ENCODE assay signal across 26 mouse cellular contexts in genomic region chr4:88501247-88501646, GRCm38 (mm10). TPM values are rescaled to one million over a fixed set of nuclear protein-coding genes. Genes with fewer than 3 reads are reported as not detected.
A peak's percentile ranks its signal among the peaks of the same experiment; 100 is the strongest.
DNase-seq lines count a peak whose midpoint lies in the region; ATAC-seq and TF ChIP-seq lines count a peak whose summit lies in the region.
"Had no signal": no experiment of that assay in that cellular context is flagged by ENCODE, and none has a peak within 500 bp of the region (broad histone marks: within the 10 kb centered on the region; RNA-seq: fewer than 3 reads in every experiment).

No protein-coding gene starts in this region.

- WGBS in lung, postnatal 0 days, result 72% methylated on average over 3 of the region's 3 CpGs

- H3K27me3 ChIP-seq in lung, postnatal 0 days (replicated peaks; ENCODE audit: insufficient read depth, low read length), result no peaks in the 10 kb centered on the region
- H3K27me3 ChIP-seq: embryonic facial prominence, embryonic 13.5 days; embryonic facial prominence, embryonic 15.5 days; forebrain, embryonic 13.5 days; forebrain, embryonic 15.5 days had no signal

- no peak overlapping the region for H3K27ac ChIP-seq in lung, postnatal 0 days (ENCODE audit: low read length)
- H3K27ac ChIP-seq: embryonic facial prominence, embryonic 13.5 days; embryonic facial prominence, embryonic 15.5 days; forebrain, embryonic 13.5 days; forebrain, embryonic 15.5 days had no signal

- no peaks in the 10 kb centered on the region for H3K9me3 ChIP-seq in lung, postnatal 0 days (ENCODE audit: low read length)
- H3K9me3 ChIP-seq: embryonic facial prominence, embryonic 13.5 days; embryonic facial prominence, embryonic 15.5 days; forebrain, embryonic 13.5 days; forebrain, embryonic 15.5 days had no signal

- TF ChIP-seq EP300 in lung, postnatal 0 days (IDR thresholded peaks at IDR 0.05), result no peak

- peak; percentile 63 for DNase-seq in 416B (ENCODE audit: low read depth)
- peak; percentile 43 for DNase-seq in fat pad, adult 2 months (ENCODE audit: extremely low read depth, low read depth, low spot score)
- no peak for DNase-seq in heart, adult 9 months (ENCODE audit: low spot score in 2 of 2)
- DNase-seq in lung, postnatal 0 days (ENCODE audit: low spot score), result no peak
- DNase-seq in yolk sac, embryonic 10.5 days (ENCODE audit: low spot score), result no peak
- DNase-seq: adrenal gland, adult 2 months; adrenal gland, postnatal 14 days; adrenal gland, postnatal 36 days; cerebellum, adult 11-12 months; cerebellum, adult 2 months; cerebellum, adult 9-10 months; cerebellum, postnatal 10 days; cerebellum, postnatal 25 days; forebrain, postnatal 0 days had no signal

- no peak overlapping the region for H3K4me3 ChIP-seq in lung, postnatal 0 days (ENCODE audit: low read depth, low read length)
- H3K4me3 ChIP-seq: embryonic facial prominence, embryonic 13.5 days; embryonic facial prominence, embryonic 15.5 days; erythroblast, embryonic 14.5 days; forebrain, embryonic 13.5 days; forebrain, embryonic 15.5 days had no signal

- peak; percentile 12; the same call in 1 of the 2 replicates for ATAC-seq in megakaryocyte, adult 5-6 weeks (ENCODE audit: poor library complexity, severe bottlenecking)
- ATAC-seq in lung, postnatal 0 days, result no peak
- ATAC-seq: forebrain, embryonic 13.5 days; forebrain, embryonic 15.5 days; forebrain, postnatal 0 days had no signal

- no peak for TF ChIP-seq CTCF in lung, postnatal 0 days (IDR thresholded peaks at IDR 0.05)

- no peaks in the 10 kb centered on the region for H3K4me1 ChIP-seq in lung, postnatal 0 days (ENCODE audit: insufficient read depth, low read depth, low read length)
- H3K4me1 ChIP-seq: forebrain, embryonic 13.5 days; forebrain, embryonic 15.5 days had no signal

- H3K36me3 ChIP-seq in lung, postnatal 0 days (ENCODE audit: insufficient read depth, low read length), result no peaks in the 10 kb centered on the region
- H3K36me3 ChIP-seq: embryonic facial prominence, embryonic 13.5 days; embryonic facial prominence, embryonic 15.5 days; forebrain, embryonic 15.5 days had no signal

- no peak overlapping the region for H3K4me2 ChIP-seq in lung, postnatal 0 days (replicated peaks; ENCODE audit: low read depth, low read length)
- H3K4me2 ChIP-seq: embryonic facial prominence, embryonic 13.5 days; embryonic facial prominence, embryonic 15.5 days; forebrain, embryonic 13.5 days; forebrain, embryonic 15.5 days had no signal

- no peak overlapping the region for H3K9ac ChIP-seq in lung, postnatal 0 days (replicated peaks; ENCODE audit: low read depth)
- H3K9ac ChIP-seq: embryonic facial prominence, embryonic 13.5 days; embryonic facial prominence, embryonic 15.5 days; forebrain, embryonic 13.5 days; forebrain, embryonic 15.5 days; forebrain, postnatal 0 days had no signal

RNA-seq across cellular contexts. Expression of gene Ifnb1, which starts 21.3 kb away (rescaled TPM):
- total RNA-seq in megakaryocyte, adult 5-6 weeks (2015), result not detected in 2 replicates
- not detected in 2 replicates for total RNA-seq in megakaryocyte, adult 5-6 weeks (2017)
- polyA plus RNA-seq in lung, postnatal 0 days (2015; fragmentation: Nextera tagmentation; extraction: Ambion mirVana), result not detected in 2 replicates
- total RNA-seq: adrenal gland, adult 2 months; adrenal gland, postnatal 14 days; adrenal gland, postnatal 36 days; ES-E14; forebrain, postnatal 0 days; MEL had no signal
- polyA plus RNA-seq: adrenal gland, adult 2 months; C2C12; cerebellum, adult 2 months; cortical plate, adult 2 months; embryonic facial prominence, embryonic 11.5 days; embryonic facial prominence, embryonic 13.5 days; embryonic facial prominence, embryonic 15.5 days; erythroblast, embryonic 14.5 days; forebrain, embryonic 11.5 days; forebrain, embryonic 13.5 days; forebrain, embryonic 15.5 days; forebrain, postnatal 0 days had no signal

RNA-seq across cellular contexts. Expression of gene Ifna15, which starts 56.8 kb away (rescaled TPM):
- not detected in 2 replicates for total RNA-seq in megakaryocyte, adult 5-6 weeks (2015)
- not detected in 2 replicates for total RNA-seq in megakaryocyte, adult 5-6 weeks (2017)
- polyA plus RNA-seq in lung, postnatal 0 days (2015; fragmentation: Nextera tagmentation; extraction: Ambion mirVana), result not detected in 2 replicates
- total RNA-seq: adrenal gland, adult 2 months; adrenal gland, postnatal 14 days; adrenal gland, postnatal 36 days; ES-E14; forebrain, postnatal 0 days; MEL had no signal
- polyA plus RNA-seq: adrenal gland, adult 2 months; C2C12; cerebellum, adult 2 months; cortical plate, adult 2 months; embryonic facial prominence, embryonic 11.5 days; embryonic facial prominence, embryonic 13.5 days; embryonic facial prominence, embryonic 15.5 days; erythroblast, embryonic 14.5 days; forebrain, embryonic 11.5 days; forebrain, embryonic 13.5 days; forebrain, embryonic 15.5 days; forebrain, postnatal 0 days had no signal

Comparison
In these comparisons a context has a peak if more than half of its experiments do, and no peak if none do; other contexts are left out.
1. DNase-seq: peak in 416B (single experiment) and fat pad, adult 2 months (single experiment); none in heart, adult 9 months (0 of 2), lung, postnatal 0 days (single experiment) and yolk sac, embryonic 10.5 days (single experiment).